Mouse (Mus musculus) left cerebral cortex, postnatal 25 days (tissue): ENCODE measurements around the gene Vamp5. TPM values are rescaled to one million over a fixed set of nuclear protein-coding genes. Genes with fewer than 3 reads are reported as not detected.

Source experiments
- DNase-seq, 2 experiments: peaks; one replicate each; pipeline ENCODE4 v3.0.0; 2022; ENCODE audit warnings: low spot score in 2 of 2, mixed read lengths in 1 of 2
- intact Hi-C: fragments of 180-260 bp; cut with DNase I; formaldehyde crosslinking; loops from one replicate; pipeline ENCODE4 v1.15.1; 2025
- total RNA-seq, 2 experiments: library from RNA; stranded (reverse); gene quantifications; 2 replicates each; pipeline ENCODE4 v1.2.3; 2021

Gene Vamp5
- total RNA-seq, 2 experiments from 2014 or later, result 4.0 to 4.6 TPM

- intact Hi-C loops, result no loop called here
- no peak for DNase-seq
Measured at GRCm38 (mm10) chr6:72390795-72391521, 10.7 kb upstream of the Vamp5 start.

GRCm38 (mm10) chr6:72389941-72390771, 9.9 kb upstream of the Vamp5 start, which contains the start of gene Vamp8:
Gene Vamp8 (minus strand): TSS chr6:72390703.
- intact Hi-C loops, result no loop called here
- DNase-seq, result peak in 1 of 2 experiments; percentile 38

- no peak for DNase-seq
- intact Hi-C loops, result no loop called here
Measured at GRCm38 (mm10) chr6:72389471-72389940, 9.2 kb upstream of the Vamp5 start.

GRCm38 (mm10) chr6:72388791-72389329, 8.6 kb upstream of the Vamp5 start:
- intact Hi-C loops, result no loop called here
- no peak for DNase-seq

GRCm38 (mm10) chr6:72388266-72388665, 8.0 kb upstream of the Vamp5 start:
- DNase-seq, result no peak
- intact Hi-C loops, result no loop called here

GRCm38 (mm10) chr6:72387816-72388215, 7.5 kb upstream of the Vamp5 start:
- no peak for DNase-seq
- intact Hi-C loops, result no loop called here

GRCm38 (mm10) chr6:72386561-72386960, 6.3 kb upstream of the Vamp5 start:
- intact Hi-C loops, result no loop called here
- DNase-seq, result no peak

GRCm38 (mm10) chr6:72385258-72385657, 5.0 kb upstream of the Vamp5 start:
- intact Hi-C loops, result no loop called here

GRCm38 (mm10) chr6:72383952-72384351, 3.7 kb upstream of the Vamp5 start:
- no peak for DNase-seq
- intact Hi-C loops, result no loop called here

More at GRCm38 (mm10) chr6:72385258-72385657, 5.0 kb upstream of the Vamp5 start:
- DNase-seq, result no peak

- DNase-seq, result no peak
- intact Hi-C loops, result no loop called here
Measured at GRCm38 (mm10) chr6:72383142-72383820, 3.0 kb upstream of the Vamp5 start.

GRCm38 (mm10) chr6:72382494-72382893, 2.2 kb upstream of the Vamp5 start:
- intact Hi-C loops, result no loop called here
- DNase-seq, result no peak

GRCm38 (mm10) chr6:72379377-72380130, 714 bp downstream of the Vamp5 start:
- DNase-seq, result no peak
- intact Hi-C loops, result no loop called here

GRCm38 (mm10) chr6:72378510-72379234, 1.6 kb downstream of the Vamp5 start:
- intact Hi-C loops, result no loop called here

GRCm38 (mm10) chr6:72374820-72375563, 5.3 kb downstream of the Vamp5 start:
- DNase-seq, result no peak
- intact Hi-C loops, result no loop called here

More at GRCm38 (mm10) chr6:72378510-72379234, 1.6 kb downstream of the Vamp5 start:
- DNase-seq, result no peak

GRCm38 (mm10) chr6:72374206-72374605, 6.1 kb downstream of the Vamp5 start:
- intact Hi-C loops, result no loop called here
- DNase-seq, result no peak

GRCm38 (mm10) chr6:72373184-72373583, 7.1 kb downstream of the Vamp5 start:
- intact Hi-C loops, result no loop called here

GRCm38 (mm10) chr6:72371571-72371970, 8.7 kb downstream of the Vamp5 start:
- intact Hi-C loops, result no loop called here
- DNase-seq, result no peak

More at GRCm38 (mm10) chr6:72373184-72373583, 7.1 kb downstream of the Vamp5 start:
- no peak for DNase-seq

- DNase-seq, result peak in 1 of 2 experiments; percentile 83
- intact Hi-C loops, result no loop called here
Measured at GRCm38 (mm10) chr6:72371147-72371546, 9.1 kb downstream of the Vamp5 start.
